ENCODE assay signal across 30 mouse cellular contexts in the genomic region with DNA sequence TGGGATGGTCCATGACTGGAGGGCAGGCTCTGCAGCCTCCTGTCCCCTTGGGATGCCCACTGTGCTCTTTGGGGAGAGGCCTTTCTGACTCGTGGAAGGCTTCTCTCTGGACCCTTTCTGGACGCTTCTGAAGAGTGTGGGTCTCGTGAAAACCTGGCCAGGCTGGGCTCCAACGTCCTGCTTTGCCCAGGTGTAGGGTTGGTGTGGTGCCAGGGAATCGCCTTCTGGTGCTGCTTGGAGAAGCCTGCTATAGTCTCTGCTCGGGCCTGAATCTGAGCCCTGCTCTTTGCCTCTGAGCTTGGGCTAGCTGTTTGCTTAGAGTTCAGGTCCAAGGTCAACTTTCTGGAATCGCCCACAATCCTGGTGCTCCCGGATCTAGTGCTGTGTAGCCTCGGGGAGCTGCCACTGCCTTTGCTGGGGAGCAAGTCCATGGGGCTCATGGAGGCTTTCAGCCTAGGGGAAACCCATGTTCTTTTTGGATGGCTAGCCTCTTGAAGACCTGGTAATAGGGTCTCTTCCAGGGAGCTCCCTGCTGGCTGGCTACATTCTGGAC. TPM values are rescaled to one million over a fixed set of nuclear protein-coding genes. Genes with fewer than 3 reads are reported as not detected.
A peak's percentile ranks its signal among the peaks of the same experiment; 100 is the strongest.
DNase-seq lines count a peak whose midpoint lies in the region; ATAC-seq lines count a peak whose summit lies in the region.
"Had no signal": no experiment of that assay in that cellular context is flagged by ENCODE, and none has a peak within 500 bp of the region (broad histone marks: within the 10 kb centered on the region; RNA-seq: fewer than 3 reads in every experiment).

No protein-coding gene starts in this region.

- H3K27me3 ChIP-seq in hindbrain, embryonic 10.5 days (ENCODE audit: insufficient read depth, poor library complexity, severe bottlenecking) = no peaks in the 10 kb centered on the region
- no peaks in the 10 kb centered on the region for H3K27me3 ChIP-seq in hindbrain, embryonic 12.5 days
- no peaks in the 10 kb centered on the region for H3K27me3 ChIP-seq in liver, embryonic 13.5 days
- no peaks in the 10 kb centered on the region for H3K27me3 ChIP-seq in liver, embryonic 11.5 days (replicated peaks; ENCODE audit: control insufficient read depth, insufficient read depth, low read length)
- H3K27me3 ChIP-seq: embryonic facial prominence, embryonic 12.5 days; forebrain, embryonic 15.5 days; heart, embryonic 12.5 days; midbrain, embryonic 13.5 days had no signal

- DNase-seq in cerebellum, postnatal 10 days = peak; percentile 87 to 89
- DNase-seq in hindbrain, embryonic 10.5 days (ENCODE audit: low spot score) = no peak
- no peak for DNase-seq in liver, embryonic 13.5 days
- no peak for DNase-seq in liver, embryonic 11.5 days (ENCODE audit: low spot score)
- DNase-seq: adrenal gland, postnatal 14 days; embryo, embryonic 11 days; gastrocnemius, adult 2 months; gastrocnemius, postnatal 36 days; heart, adult 2 months; kidney, adult 9 months; kidney, postnatal 10 days; lung, adult 18-20 months; lung, postnatal 4 days; thymus, adult 2 months; thymus, postnatal 36 days had no signal

- no peak for ATAC-seq in cerebellum, adult (ENCODE audit: insufficient number of reproducible peaks, low FRiP score, low TSS enrichment)
- ATAC-seq in hindbrain, embryonic 12.5 days (ENCODE audit: low FRiP score) = no peak
- peak; percentile 41; the same call in 1 of the 2 replicates for ATAC-seq in liver, embryonic 13.5 days (ENCODE audit: low read depth)
- no peak for ATAC-seq in liver, embryonic 11.5 days (replicated peaks; ENCODE audit: low FRiP score)
- no peak for ATAC-seq in activated CD4-positive, CD25-positive, alpha-beta regulatory T cell, adult 4 months
- ATAC-seq: forebrain, embryonic 15.5 days; intestine, embryonic 16.5 days; lung, postnatal 0 days; midbrain, embryonic 13.5 days; Patski had no signal

- no peaks in the 10 kb centered on the region for H3K36me3 ChIP-seq in hindbrain, embryonic 10.5 days
- no peaks in the 10 kb centered on the region for H3K36me3 ChIP-seq in hindbrain, embryonic 12.5 days
- H3K36me3 ChIP-seq in liver, embryonic 13.5 days = no peaks in the 10 kb centered on the region
- H3K36me3 ChIP-seq in liver, embryonic 11.5 days (ENCODE audit: control insufficient read depth, insufficient read depth, low read length) = no peaks in the 10 kb centered on the region
- H3K36me3 ChIP-seq: embryonic facial prominence, embryonic 12.5 days; forebrain, embryonic 15.5 days; heart, embryonic 12.5 days; limb, embryonic 12.5 days; midbrain, embryonic 13.5 days had no signal

- H3K4me3 ChIP-seq in hindbrain, embryonic 10.5 days = no peak overlapping the region
- H3K4me3 ChIP-seq in hindbrain, embryonic 12.5 days = no peak overlapping the region
- no peak overlapping the region for H3K4me3 ChIP-seq in liver, embryonic 13.5 days (replicated peaks)
- H3K4me3 ChIP-seq in liver, embryonic 11.5 days (ENCODE audit: low read depth, low read length) = no peak overlapping the region
- H3K4me3 ChIP-seq: embryonic facial prominence, embryonic 12.5 days; forebrain, embryonic 15.5 days; gastrocnemius, adult 2 months; heart, adult 2 months; heart, embryonic 12.5 days; limb, embryonic 12.5 days; megakaryocyte, embryonic 14.5 days; midbrain, embryonic 13.5 days had no signal

- no peak overlapping the region for H3K4me2 ChIP-seq in hindbrain, embryonic 12.5 days (replicated peaks)
- H3K4me2 ChIP-seq in liver, embryonic 13.5 days = no peak overlapping the region
- H3K4me2 ChIP-seq in liver, embryonic 11.5 days = no peak overlapping the region
- H3K4me2 ChIP-seq: embryonic facial prominence, embryonic 12.5 days; forebrain, embryonic 15.5 days; heart, embryonic 12.5 days; limb, embryonic 12.5 days; midbrain, embryonic 13.5 days had no signal

- H3K4me1 ChIP-seq in hindbrain, embryonic 10.5 days (replicated peaks) = peaks cover 15% of the 10 kb centered on the region; the same call in 1 of the 2 replicates
- peaks cover 2% of the 10 kb centered on the region for H3K4me1 ChIP-seq in hindbrain, embryonic 12.5 days
- no peaks in the 10 kb centered on the region for H3K4me1 ChIP-seq in liver, embryonic 13.5 days (replicated peaks)
- H3K4me1 ChIP-seq in liver, embryonic 11.5 days (replicated peaks; ENCODE audit: control insufficient read depth, insufficient read depth, low read length) = no peaks in the 10 kb centered on the region
- H3K4me1 ChIP-seq: embryonic facial prominence, embryonic 12.5 days; limb, embryonic 12.5 days; megakaryocyte, embryonic 14.5 days; midbrain, embryonic 13.5 days had no signal

- 78% methylated on average over 9 of the region's 9 CpGs for WGBS in hindbrain, embryonic 10.5 days
- 85% methylated on average over 9 of the region's 9 CpGs for WGBS in hindbrain, embryonic 12.5 days
- 50% methylated on average over 9 of the region's 9 CpGs for WGBS in liver, embryonic 13.5 days (ENCODE audit: insufficient replicate concordance)
- 67% methylated on average over 9 of the region's 9 CpGs for WGBS in liver, embryonic 11.5 days

- no peak overlapping the region for H3K9ac ChIP-seq in hindbrain, embryonic 12.5 days
- no peak overlapping the region for H3K9ac ChIP-seq in liver, embryonic 13.5 days
- H3K9ac ChIP-seq in liver, embryonic 11.5 days (ENCODE audit: low read depth, low read length) = no peak overlapping the region
- H3K9ac ChIP-seq: embryonic facial prominence, embryonic 12.5 days; forebrain, embryonic 15.5 days; heart, embryonic 12.5 days; limb, embryonic 12.5 days; midbrain, embryonic 13.5 days had no signal

- no peaks in the 10 kb centered on the region for H3K9me3 ChIP-seq in hindbrain, embryonic 10.5 days
- no peaks in the 10 kb centered on the region for H3K9me3 ChIP-seq in hindbrain, embryonic 12.5 days (replicated peaks)
- H3K9me3 ChIP-seq in liver, embryonic 13.5 days (replicated peaks) = no peaks in the 10 kb centered on the region
- H3K9me3 ChIP-seq in liver, embryonic 11.5 days (ENCODE audit: control insufficient read depth, low read length) = no peaks in the 10 kb centered on the region
- H3K9me3 ChIP-seq: embryonic facial prominence, embryonic 12.5 days; forebrain, embryonic 15.5 days; heart, embryonic 12.5 days; limb, embryonic 12.5 days; midbrain, embryonic 13.5 days had no signal

- peak overlapping the region; percentile 23; the same call in 1 of the 2 replicates for H3K27ac ChIP-seq in hindbrain, embryonic 10.5 days
- H3K27ac ChIP-seq in hindbrain, embryonic 12.5 days = no peak overlapping the region
- H3K27ac ChIP-seq in liver, embryonic 13.5 days = no peak overlapping the region
- H3K27ac ChIP-seq in liver, embryonic 11.5 days (ENCODE audit: low read depth, low read length) = no peak overlapping the region
- H3K27ac ChIP-seq: embryonic facial prominence, embryonic 12.5 days; forebrain, embryonic 15.5 days; gastrocnemius, adult 2 months; heart, adult 2 months; limb, embryonic 12.5 days; midbrain, embryonic 13.5 days had no signal

RNA-seq across cellular contexts. Expression of gene Pcare, which starts 3.0 kb away (rescaled TPM):
- polyA plus RNA-seq in hindbrain, embryonic 10.5 days (2016; fragmentation: Nextera tagmentation; extraction: Ambion mirVana) = not detected in 2 replicates
- polyA plus RNA-seq in hindbrain, embryonic 12.5 days (2016; fragmentation: Nextera tagmentation; extraction: Ambion mirVana) = not detected in 2 replicates
- 0.02 TPM in 1 of 2 replicates, not detected in the other for polyA plus RNA-seq in liver, embryonic 13.5 days (2015; fragmentation: Nextera tagmentation; extraction: Ambion mirVana)
- polyA plus RNA-seq in liver, embryonic 11.5 days (2014; fragmentation: Nextera tagmentation; extraction: Ambion mirVana) = 0.04 TPM in 1 of 2 replicates, not detected in the other
- polyA plus RNA-seq in activated CD4-positive, CD25-positive, alpha-beta regulatory T cell, adult 4 months (2017; shearing (Covaris generic)) = not detected
- polyA plus RNA-seq: cerebellum, adult 2 months; embryonic facial prominence, embryonic 12.5 days; forebrain, embryonic 15.5 days; heart, embryonic 12.5 days; intestine, embryonic 16.5 days; large intestine, adult 2 months; limb, embryonic 12.5 days; lung, postnatal 0 days; midbrain, embryonic 13.5 days; neural tube, embryonic 14.5 days; Patski; thymus, adult 2 months had no signal

RNA-seq across cellular contexts. Expression of gene Clip4, which starts 18.6 kb away (rescaled TPM):
- polyA plus RNA-seq in hindbrain, embryonic 10.5 days (2016; fragmentation: Nextera tagmentation; extraction: Ambion mirVana) = 4.1 and 4.9 TPM in 2 replicates
- polyA plus RNA-seq in hindbrain, embryonic 12.5 days (2016; fragmentation: Nextera tagmentation; extraction: Ambion mirVana) = 7.5 and 9.2 TPM in 2 replicates
- 0.17 and 0.54 TPM in 2 replicates for polyA plus RNA-seq in liver, embryonic 13.5 days (2015; fragmentation: Nextera tagmentation; extraction: Ambion mirVana)
- polyA plus RNA-seq in liver, embryonic 11.5 days (2014; fragmentation: Nextera tagmentation; extraction: Ambion mirVana) = 1.2 and 1.3 TPM in 2 replicates
- not detected for polyA plus RNA-seq in activated CD4-positive, CD25-positive, alpha-beta regulatory T cell, adult 4 months (2017; shearing (Covaris generic))

Comparison
In these comparisons a context has a peak if more than half of its experiments do, and no peak if none do; other contexts are left out.
1. DNase-seq: peak in cerebellum, postnatal 10 days (2 of 2); none in hindbrain, embryonic 10.5 days (single experiment), liver, embryonic 13.5 days (single experiment) and liver, embryonic 11.5 days (single experiment).